Mouse (Mus musculus): ENCODE data around the gene Lipc. TPM values are rescaled to one million over a fixed set of nuclear protein-coding genes. Genes with fewer than 3 reads are reported as not detected.

Lipc gene
- polyA plus RNA-seq, 1 experiment from 2014 or later: not detected

- Histone ChIP-seq H3K9me3 (ENCODE audit: control insufficient read depth, low read length) (no peaks in the 10 kb centered on the region), H3K27ac (ENCODE audit: low read depth, low read length) (no peak overlapping the region), H3K4me1 (replicated peaks; ENCODE audit: control insufficient read depth, insufficient read depth, low read length) (no peaks in the 10 kb centered on the region), H3K27me3 (ENCODE audit: control insufficient read depth, insufficient read depth, low read length) (no peaks in the 10 kb centered on the region), H3K36me3 (ENCODE audit: control insufficient read depth, insufficient read depth, low read length) (no peaks in the 10 kb centered on the region), H3K4me3 (ENCODE audit: low read depth, low read length) (no peak overlapping the region), H3K9ac (ENCODE audit: low read depth, low read length) (no peak overlapping the region), H3K4me2 (replicated peaks; ENCODE audit: low read depth, low read length) (no peak overlapping the region)
- ATAC-seq (ENCODE audit: low FRiP score) (no peak), DNase-seq (ENCODE audit: low spot score) (no peak)
- WGBS: 92% methylated on average over 5 of the region's 5 CpGs
Observed at GRCm38 (mm10) chr9:70979171-70979570, 27.1 kb upstream of the Lipc start.

- no peak for DNase-seq (ENCODE audit: low spot score)
- Histone ChIP-seq H3K4me2 (replicated peaks; ENCODE audit: low read depth, low read length) (no peak overlapping the region), H3K4me1 (replicated peaks; ENCODE audit: control insufficient read depth, insufficient read depth, low read length) (no peaks in the 10 kb centered on the region), H3K27ac (ENCODE audit: low read depth, low read length) (no peak overlapping the region), H3K4me3 (ENCODE audit: low read depth, low read length) (no peak overlapping the region), H3K36me3 (ENCODE audit: control insufficient read depth, insufficient read depth, low read length) (no peaks in the 10 kb centered on the region), H3K27me3 (ENCODE audit: control insufficient read depth, insufficient read depth, low read length) (no peaks in the 10 kb centered on the region), H3K9ac (ENCODE audit: low read depth, low read length) (no peak overlapping the region), H3K9me3 (ENCODE audit: control insufficient read depth, low read length) (no peaks in the 10 kb centered on the region)
- 53% methylated on average over 1 of the region's 1 CpGs for WGBS
- no peak for ATAC-seq (ENCODE audit: low FRiP score)
Observed at GRCm38 (mm10) chr9:70977392-70977791, 25.4 kb upstream of the Lipc start.

- H3K4me3 ChIP-seq (ENCODE audit: low read depth, low read length): no peak overlapping the region
- ATAC-seq (ENCODE audit: low FRiP score): no peak
- 92% methylated on average over 2 of the region's 2 CpGs for WGBS
- H3K27ac ChIP-seq (ENCODE audit: low read depth, low read length): no peak overlapping the region
- H3K9ac ChIP-seq (ENCODE audit: low read depth, low read length): no peak overlapping the region
- no peaks in the 10 kb centered on the region for H3K4me1 ChIP-seq (replicated peaks; ENCODE audit: control insufficient read depth, insufficient read depth, low read length)
- no peaks in the 10 kb centered on the region for H3K27me3 ChIP-seq (ENCODE audit: control insufficient read depth, insufficient read depth, low read length)
- H3K4me2 ChIP-seq (replicated peaks; ENCODE audit: low read depth, low read length): no peak overlapping the region
- no peaks in the 10 kb centered on the region for H3K36me3 ChIP-seq (ENCODE audit: control insufficient read depth, insufficient read depth, low read length)
- no peak for DNase-seq (ENCODE audit: low spot score)
- H3K9me3 ChIP-seq (ENCODE audit: control insufficient read depth, low read length): no peaks in the 10 kb centered on the region
Observed at GRCm38 (mm10) chr9:70975921-70976320, 23.9 kb upstream of the Lipc start.

GRCm38 (mm10) chr9:70973286-70973685 is 21.3 kb upstream of the Lipc start:
- Histone ChIP-seq H3K4me1 (replicated peaks; ENCODE audit: control insufficient read depth, insufficient read depth, low read length) (no peaks in the 10 kb centered on the region), H3K4me3 (ENCODE audit: low read depth, low read length) (no peak overlapping the region), H3K9ac (ENCODE audit: low read depth, low read length) (no peak overlapping the region), H3K9me3 (ENCODE audit: control insufficient read depth, low read length) (no peaks in the 10 kb centered on the region), H3K36me3 (ENCODE audit: control insufficient read depth, insufficient read depth, low read length) (no peaks in the 10 kb centered on the region), H3K4me2 (replicated peaks; ENCODE audit: low read depth, low read length) (no peak overlapping the region), H3K27ac (ENCODE audit: low read depth, low read length) (no peak overlapping the region), H3K27me3 (ENCODE audit: control insufficient read depth, insufficient read depth, low read length) (no peaks in the 10 kb centered on the region)
- ATAC-seq (ENCODE audit: low FRiP score): no peak
- no peak for DNase-seq (ENCODE audit: low spot score)

- H3K9me3 ChIP-seq (ENCODE audit: control insufficient read depth, low read length): no peaks in the 10 kb centered on the region
- 79% methylated on average over 3 of the region's 3 CpGs for WGBS
- H3K27ac ChIP-seq (ENCODE audit: low read depth, low read length): no peak overlapping the region
- no peaks in the 10 kb centered on the region for H3K4me1 ChIP-seq (replicated peaks; ENCODE audit: control insufficient read depth, insufficient read depth, low read length)
- no peak overlapping the region for H3K4me3 ChIP-seq (ENCODE audit: low read depth, low read length)
- DNase-seq (ENCODE audit: low spot score) (no peak), ATAC-seq (ENCODE audit: low FRiP score) (no peak)
- H3K36me3 ChIP-seq (ENCODE audit: control insufficient read depth, insufficient read depth, low read length): no peaks in the 10 kb centered on the region
- H3K4me2 ChIP-seq (replicated peaks; ENCODE audit: low read depth, low read length): no peak overlapping the region
- no peak overlapping the region for H3K9ac ChIP-seq (ENCODE audit: low read depth, low read length)
- H3K27me3 ChIP-seq (ENCODE audit: control insufficient read depth, insufficient read depth, low read length): no peaks in the 10 kb centered on the region
Observed at GRCm38 (mm10) chr9:70969244-70969643, 17.2 kb upstream of the Lipc start.

- H3K27ac ChIP-seq (ENCODE audit: low read depth, low read length): no peak overlapping the region
- no peaks in the 10 kb centered on the region for H3K4me1 ChIP-seq (replicated peaks; ENCODE audit: control insufficient read depth, insufficient read depth, low read length)
- H3K27me3 ChIP-seq (ENCODE audit: control insufficient read depth, insufficient read depth, low read length): no peaks in the 10 kb centered on the region
- ATAC-seq (ENCODE audit: low FRiP score) (no peak), DNase-seq (ENCODE audit: low spot score) (no peak)
- H3K4me3 ChIP-seq (ENCODE audit: low read depth, low read length): no peak overlapping the region
- WGBS: 83% methylated on average over 17 of the region's 17 CpGs
- no peak overlapping the region for H3K4me2 ChIP-seq (replicated peaks; ENCODE audit: low read depth, low read length)
- H3K36me3 ChIP-seq (ENCODE audit: control insufficient read depth, insufficient read depth, low read length): no peaks in the 10 kb centered on the region
- H3K9me3 ChIP-seq (ENCODE audit: control insufficient read depth, low read length): no peaks in the 10 kb centered on the region
- H3K9ac ChIP-seq (ENCODE audit: low read depth, low read length): no peak overlapping the region
Observed at GRCm38 (mm10) chr9:70965999-70966994, 14.3 kb upstream of the Lipc start.

DNA sequence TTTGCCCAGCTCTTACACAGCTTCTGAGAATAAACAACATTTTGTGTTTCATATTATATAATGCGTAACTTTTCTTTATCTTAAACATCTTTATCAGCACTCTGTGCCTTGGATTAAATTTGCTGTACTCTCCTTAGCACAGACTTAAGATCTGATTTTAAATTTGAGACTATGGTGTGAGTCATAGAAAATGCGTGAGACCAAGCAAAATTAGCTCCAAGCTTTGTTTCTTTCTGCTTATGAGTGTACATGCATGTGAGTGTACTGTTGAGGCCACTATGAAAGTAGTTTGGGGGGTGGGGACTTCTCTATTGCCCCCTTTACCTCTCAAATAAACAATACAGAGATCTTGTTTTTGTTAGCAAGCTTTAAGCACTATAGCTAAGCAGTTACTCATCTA is 13.4 kb upstream of the Lipc start:
- no peak overlapping the region for H3K27ac ChIP-seq (ENCODE audit: low read depth, low read length)
- no peak overlapping the region for H3K4me2 ChIP-seq (replicated peaks; ENCODE audit: low read depth, low read length)
- H3K4me3 ChIP-seq (ENCODE audit: low read depth, low read length): no peak overlapping the region
- H3K4me1 ChIP-seq (replicated peaks; ENCODE audit: control insufficient read depth, insufficient read depth, low read length): no peaks in the 10 kb centered on the region
- no peak for ATAC-seq (ENCODE audit: low FRiP score)
- H3K9me3 ChIP-seq (ENCODE audit: control insufficient read depth, low read length): no peaks in the 10 kb centered on the region
- H3K36me3 ChIP-seq (ENCODE audit: control insufficient read depth, insufficient read depth, low read length): no peaks in the 10 kb centered on the region
- H3K27me3 ChIP-seq (ENCODE audit: control insufficient read depth, insufficient read depth, low read length): no peaks in the 10 kb centered on the region
- 97% methylated on average over 2 of the region's 2 CpGs for WGBS
- DNase-seq (ENCODE audit: low spot score): no peak
- H3K9ac ChIP-seq (ENCODE audit: low read depth, low read length): no peak overlapping the region

GRCm38 (mm10) chr9:70965011-70965410 is 13.0 kb upstream of the Lipc start:
- Histone ChIP-seq H3K4me1 (replicated peaks; ENCODE audit: control insufficient read depth, insufficient read depth, low read length) (no peaks in the 10 kb centered on the region), H3K9me3 (ENCODE audit: control insufficient read depth, low read length) (no peaks in the 10 kb centered on the region), H3K4me3 (ENCODE audit: low read depth, low read length) (no peak overlapping the region), H3K27me3 (ENCODE audit: control insufficient read depth, insufficient read depth, low read length) (no peaks in the 10 kb centered on the region), H3K4me2 (replicated peaks; ENCODE audit: low read depth, low read length) (no peak overlapping the region), H3K36me3 (ENCODE audit: control insufficient read depth, insufficient read depth, low read length) (no peaks in the 10 kb centered on the region), H3K9ac (ENCODE audit: low read depth, low read length) (no peak overlapping the region), H3K27ac (ENCODE audit: low read depth, low read length) (no peak overlapping the region)
- WGBS: 96% methylated on average over 4 of the region's 4 CpGs
- DNase-seq (ENCODE audit: low spot score) (no peak), ATAC-seq (ENCODE audit: low FRiP score) (no peak)

DNA sequence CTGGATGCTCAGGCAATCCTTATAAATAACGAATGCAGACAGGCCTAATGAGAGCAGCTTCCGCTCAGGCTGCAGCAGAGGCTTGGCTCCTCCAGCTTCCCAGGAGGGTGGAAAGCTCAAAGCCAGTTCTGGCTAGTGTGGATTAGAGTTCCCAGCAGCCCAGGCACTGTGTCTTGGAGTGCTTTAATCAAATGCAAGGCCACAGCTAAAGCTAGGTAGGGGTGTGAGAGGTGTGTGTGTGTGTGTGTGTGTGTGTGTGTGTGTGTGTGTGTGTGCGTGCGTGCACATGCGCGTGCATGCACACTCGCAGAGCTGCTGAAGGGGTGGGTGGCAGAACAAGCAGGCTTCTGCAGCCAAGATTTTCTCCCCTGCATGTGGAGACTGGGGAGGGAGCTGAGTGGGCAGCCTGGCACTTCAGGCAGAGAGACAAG is 11.4 kb upstream of the Lipc start:
- no peak overlapping the region for H3K4me2 ChIP-seq (replicated peaks; ENCODE audit: low read depth, low read length)
- H3K9me3 ChIP-seq (ENCODE audit: control insufficient read depth, low read length): no peaks in the 10 kb centered on the region
- no peaks in the 10 kb centered on the region for H3K36me3 ChIP-seq (ENCODE audit: control insufficient read depth, insufficient read depth, low read length)
- no peaks in the 10 kb centered on the region for H3K4me1 ChIP-seq (replicated peaks; ENCODE audit: control insufficient read depth, insufficient read depth, low read length)
- DNase-seq (ENCODE audit: low spot score) (no peak), ATAC-seq (ENCODE audit: low FRiP score) (no peak)
- no peak overlapping the region for H3K4me3 ChIP-seq (ENCODE audit: low read depth, low read length)
- H3K27me3 ChIP-seq (ENCODE audit: control insufficient read depth, insufficient read depth, low read length): no peaks in the 10 kb centered on the region
- H3K27ac ChIP-seq (ENCODE audit: low read depth, low read length): no peak overlapping the region
- WGBS: 82% methylated on average over 7 of the region's 7 CpGs
- no peak overlapping the region for H3K9ac ChIP-seq (ENCODE audit: low read depth, low read length)
